Mouse (Mus musculus): ENCODE results near the gene Wrap73.

- no peak for TF ChIP-seq CTCF (IDR thresholded peaks at IDR 0.05; ENCODE audit: low read depth)
- TF ChIP-seq EP300 (IDR thresholded peaks at IDR 0.05; ENCODE audit: low read depth), result no peak
Measured at GRCm38 (mm10) chr4:154139671-154140181, 2.4 kb upstream of the Wrap73 start.

Measured in liver, embryonic 14.5 days (tissue).